Mouse (Mus musculus): ENCODE data around the gene Ccdc86.

DNA sequence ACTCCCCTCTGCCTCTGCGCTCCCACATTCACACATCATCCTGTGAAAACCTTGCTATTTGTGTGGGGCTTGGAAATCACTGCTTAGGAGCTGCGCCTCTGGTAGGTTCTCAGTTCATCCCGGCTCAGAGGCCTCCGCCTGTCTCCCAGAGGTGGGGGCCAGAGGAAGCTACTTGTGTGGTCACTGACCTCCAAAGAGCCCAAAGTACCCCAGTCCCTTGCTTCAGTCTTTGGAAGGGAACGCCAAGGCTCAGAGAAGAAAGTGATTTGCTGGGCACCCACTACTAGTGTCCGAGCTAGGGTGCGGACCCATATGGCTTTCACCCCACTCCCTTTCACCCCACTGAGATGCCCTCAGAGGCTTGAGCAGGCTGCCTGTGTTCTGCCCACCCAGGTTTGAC is 44.1 kb upstream of the Ccdc86 start, which contains the start of gene Ms4a15:
- TF ChIP-seq GATA1 (IDR thresholded peaks at IDR 0.05; ENCODE audit: borderline replicate concordance, low read length) = no peak
- no peak for TF ChIP-seq FLI1 (IDR thresholded peaks at IDR 0.05; ENCODE audit: low read length)

All from megakaryocyte, embryonic 14.5 days (primary cell).